Mouse (Mus musculus) mouse trophoblast stem cell (cell line): Measurements from ENCODE around the gene Pgm5.

Experiments
- in situ Hi-C, 2 experiments: fragments of 300-500 bp; cut with MseI, MboI; formaldehyde crosslinking; loops; 2 replicates in 1 of 2; 3 replicates in 1 of 2; pipeline ENCODE4 v1.15.1; 2025

Pgm5 gene

GRCm38 (mm10) chr19:24667527-24667926 lies 194.1 kb downstream of the Pgm5 start:
- in situ Hi-C loops: no loop called here

GRCm38 (mm10) chr19:24665771-24666170 lies 195.9 kb downstream of the Pgm5 start:
- in situ Hi-C loops: no loop called here

- in situ Hi-C loops: no loop called here
Observed at GRCm38 (mm10) chr19:24662346-24662745, 199.3 kb downstream of the Pgm5 start.

- in situ Hi-C loops: no loop called here
Observed at GRCm38 (mm10) chr19:24656981-24657380, 204.7 kb downstream of the Pgm5 start.

- in situ Hi-C loops: no loop called here
Observed at GRCm38 (mm10) chr19:24653230-24653799, 208.3 kb downstream of the Pgm5 start.

DNA sequence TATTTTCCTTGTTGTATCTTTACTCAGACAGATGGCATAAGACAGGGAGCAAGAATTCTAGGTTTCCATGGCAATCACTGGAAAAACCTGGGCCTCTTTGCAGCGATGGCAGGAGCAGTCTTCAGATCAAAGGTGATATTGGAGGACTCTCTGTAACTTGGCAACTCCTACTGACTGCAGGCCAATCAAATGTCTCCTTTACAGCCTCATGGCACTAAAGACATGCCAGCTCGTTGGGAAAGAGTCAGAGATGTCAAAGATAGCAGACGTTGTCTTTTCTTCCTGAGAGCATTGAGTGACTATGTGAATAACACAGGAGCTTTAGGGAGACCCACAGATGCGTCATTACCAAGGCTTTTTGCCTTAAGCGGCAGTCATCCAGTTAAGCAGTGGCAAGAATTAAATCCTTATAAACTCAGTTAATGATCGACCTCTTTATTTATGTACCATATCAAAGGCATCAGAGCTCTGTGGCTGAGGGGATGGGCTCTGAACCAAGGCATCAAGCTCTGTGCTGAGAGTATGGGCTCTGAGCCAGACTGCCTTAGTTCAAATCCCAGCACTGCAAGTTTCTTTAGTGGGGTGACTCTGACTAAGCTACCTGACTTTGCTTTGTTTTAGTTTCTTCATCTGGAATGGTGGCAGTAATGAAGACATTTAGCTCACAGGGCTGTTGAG lies 209.2 kb downstream of the Pgm5 start:
- in situ Hi-C loops: no loop called here

- in situ Hi-C loops: no loop called here
Observed at GRCm38 (mm10) chr19:24651595-24651994, 210.1 kb downstream of the Pgm5 start.

DNA sequence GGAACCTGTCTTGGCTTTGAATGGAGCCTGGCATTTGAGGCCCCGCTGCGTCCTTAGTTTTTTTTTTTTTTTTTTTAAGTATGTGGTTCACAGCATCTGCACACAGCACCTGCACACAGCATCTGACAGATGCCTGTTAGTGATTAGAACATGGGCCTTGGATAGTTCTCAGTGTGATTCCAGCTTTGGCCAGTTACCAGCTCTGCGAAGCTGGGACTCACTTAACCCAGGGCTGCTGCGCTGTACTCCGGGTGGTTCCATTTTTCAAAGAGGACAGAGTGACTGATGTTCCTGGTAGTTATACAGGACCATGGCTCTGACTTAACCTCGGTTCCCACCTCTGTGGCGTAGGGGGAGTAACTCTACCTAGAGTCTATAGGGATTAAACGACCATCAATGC lies 211.2 kb downstream of the Pgm5 start:
- in situ Hi-C loops: no loop called here

GRCm38 (mm10) chr19:24648016-24648415 lies 213.6 kb downstream of the Pgm5 start:
- in situ Hi-C loops: no loop called here

DNA sequence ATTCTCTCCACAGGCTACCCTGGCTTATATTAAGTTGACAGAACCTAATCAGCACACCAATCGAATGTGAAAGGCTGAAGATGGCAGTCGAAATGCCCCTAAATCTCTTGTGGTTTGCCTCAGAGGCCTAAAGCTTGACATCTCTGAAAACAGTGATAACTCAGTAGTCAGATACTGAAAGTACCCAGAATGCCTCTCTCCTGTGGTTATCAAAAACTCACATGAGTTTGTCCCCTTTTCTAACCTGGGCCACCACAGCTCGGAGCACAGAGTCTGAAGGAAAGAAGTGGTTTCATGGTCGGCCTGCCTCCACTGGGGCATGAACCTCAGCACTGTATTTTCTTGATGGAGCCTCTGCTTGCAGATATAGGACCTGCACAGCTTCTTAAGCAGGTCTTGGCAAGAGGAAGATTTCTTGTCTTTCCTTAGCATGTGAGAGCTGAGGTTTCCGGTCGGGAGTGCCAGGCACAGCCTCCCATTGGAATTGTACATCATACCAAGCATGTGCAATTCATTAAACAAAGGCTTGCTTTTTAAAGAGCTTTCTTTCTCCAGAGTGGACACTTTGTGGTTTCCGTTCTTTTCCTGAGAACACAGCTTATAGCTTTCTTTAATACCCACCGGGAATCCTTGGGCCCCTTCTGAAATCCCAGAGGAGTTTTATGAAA lies 215.4 kb downstream of the Pgm5 start:
- in situ Hi-C loops: no loop called here

DNA sequence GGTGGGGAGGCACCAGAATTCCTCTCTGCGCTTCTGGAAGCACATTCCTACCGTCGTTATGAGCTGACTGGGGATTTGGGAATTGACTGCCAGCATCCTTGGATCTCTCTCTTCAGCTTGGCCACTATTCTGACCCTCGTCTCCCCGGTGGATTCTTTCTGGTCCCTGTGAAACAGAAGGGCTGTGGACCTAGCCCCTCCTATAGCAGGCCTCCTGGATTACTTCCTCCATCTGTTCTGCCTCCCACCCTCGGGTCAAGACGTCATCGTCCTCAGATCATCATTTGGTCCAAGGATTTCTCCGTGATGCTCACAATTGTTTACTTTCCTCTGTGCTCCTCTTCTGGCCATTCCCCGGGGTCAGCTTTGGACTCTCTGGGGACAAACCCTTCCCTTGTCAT lies 216.7 kb downstream of the Pgm5 start:
- in situ Hi-C loops: no loop called here

DNA sequence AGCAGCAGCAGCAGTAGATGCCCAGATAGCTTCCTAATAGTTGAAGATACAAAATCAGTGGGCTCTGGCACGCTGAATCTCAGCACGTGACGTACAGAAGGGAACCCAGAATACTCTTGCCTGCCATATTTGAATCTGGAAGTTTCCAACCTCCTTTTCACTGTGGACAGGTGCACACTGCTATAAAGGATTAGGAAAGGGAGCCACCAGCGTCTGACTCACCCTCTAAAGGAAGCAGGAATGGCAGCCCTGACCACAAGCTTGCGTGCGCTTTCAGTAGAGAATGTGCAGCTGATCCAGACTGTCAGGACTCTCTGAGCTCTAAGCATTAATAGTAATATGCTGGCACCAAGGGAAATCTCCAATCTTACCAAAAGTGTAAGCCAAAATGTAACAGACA lies 220.7 kb downstream of the Pgm5 start:
- in situ Hi-C loops: no loop called here

DNA sequence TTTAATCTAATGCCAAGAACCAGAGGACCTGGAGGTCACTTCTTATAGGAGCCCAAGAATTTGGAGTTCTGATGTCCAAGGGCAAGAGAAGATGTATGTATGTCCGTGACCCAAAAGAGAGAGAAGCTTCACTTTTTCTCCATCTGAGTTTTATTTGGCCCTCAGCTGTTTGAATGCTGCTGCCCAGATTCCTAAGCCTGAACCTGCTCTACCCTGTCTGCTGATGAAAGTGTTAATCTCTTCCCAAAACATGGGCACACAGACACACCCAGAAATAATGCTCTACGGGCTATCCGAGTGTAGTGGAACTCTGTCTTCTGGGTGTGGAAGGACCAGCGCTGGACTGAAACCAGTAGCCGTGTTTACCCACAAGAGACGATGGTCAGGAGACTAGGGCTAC lies 223.7 kb downstream of the Pgm5 start:
- in situ Hi-C loops: no loop called here

DNA sequence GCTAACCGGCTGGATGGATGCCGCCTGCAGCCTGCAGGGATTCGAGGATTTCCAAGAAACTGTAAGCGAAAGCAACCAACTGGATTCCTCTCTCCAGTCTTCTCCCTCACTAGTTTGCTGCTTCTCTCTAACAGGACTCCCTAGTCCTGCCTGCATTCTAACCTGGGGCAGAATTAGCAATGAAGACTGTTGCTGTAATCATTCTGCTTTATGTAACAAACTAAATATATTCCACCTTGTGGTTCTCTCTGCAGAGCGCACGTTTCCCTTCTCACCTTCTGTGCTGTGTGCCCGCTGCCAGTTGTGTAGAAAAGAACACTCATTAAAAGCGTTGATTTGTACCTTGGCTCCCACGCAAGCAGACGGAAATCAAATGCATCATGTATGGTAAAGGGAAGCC lies 225.0 kb downstream of the Pgm5 start:
- in situ Hi-C loops: no loop called here

DNA sequence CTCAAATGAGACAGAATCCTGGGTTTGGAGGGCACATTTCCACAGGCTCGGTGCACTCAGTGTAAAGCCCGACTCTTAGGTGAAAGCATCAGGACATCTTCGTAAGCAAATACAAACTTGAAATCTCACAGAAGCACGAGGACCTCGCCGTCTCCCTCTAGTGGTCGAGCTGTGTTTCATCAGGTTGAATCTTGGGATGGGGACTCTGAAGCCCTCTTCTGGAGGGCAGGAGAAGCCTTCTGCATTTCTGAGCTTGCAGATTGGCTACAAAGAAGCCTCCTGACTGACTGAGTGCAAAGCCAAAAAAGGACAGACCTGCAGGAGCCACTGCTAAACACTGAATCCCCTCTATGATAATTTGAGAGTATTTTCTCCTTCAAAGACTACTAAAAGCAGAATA lies 227.1 kb downstream of the Pgm5 start:
- in situ Hi-C loops: no loop called here
